Mouse (Mus musculus): ENCODE results near the gene Xlr4a. TPM values are rescaled to one million over a fixed set of nuclear protein-coding genes. Genes with fewer than 3 reads are reported as not detected.

Gene Xlr4a
- polyA plus RNA-seq, 1 experiment = not detected

DNA sequence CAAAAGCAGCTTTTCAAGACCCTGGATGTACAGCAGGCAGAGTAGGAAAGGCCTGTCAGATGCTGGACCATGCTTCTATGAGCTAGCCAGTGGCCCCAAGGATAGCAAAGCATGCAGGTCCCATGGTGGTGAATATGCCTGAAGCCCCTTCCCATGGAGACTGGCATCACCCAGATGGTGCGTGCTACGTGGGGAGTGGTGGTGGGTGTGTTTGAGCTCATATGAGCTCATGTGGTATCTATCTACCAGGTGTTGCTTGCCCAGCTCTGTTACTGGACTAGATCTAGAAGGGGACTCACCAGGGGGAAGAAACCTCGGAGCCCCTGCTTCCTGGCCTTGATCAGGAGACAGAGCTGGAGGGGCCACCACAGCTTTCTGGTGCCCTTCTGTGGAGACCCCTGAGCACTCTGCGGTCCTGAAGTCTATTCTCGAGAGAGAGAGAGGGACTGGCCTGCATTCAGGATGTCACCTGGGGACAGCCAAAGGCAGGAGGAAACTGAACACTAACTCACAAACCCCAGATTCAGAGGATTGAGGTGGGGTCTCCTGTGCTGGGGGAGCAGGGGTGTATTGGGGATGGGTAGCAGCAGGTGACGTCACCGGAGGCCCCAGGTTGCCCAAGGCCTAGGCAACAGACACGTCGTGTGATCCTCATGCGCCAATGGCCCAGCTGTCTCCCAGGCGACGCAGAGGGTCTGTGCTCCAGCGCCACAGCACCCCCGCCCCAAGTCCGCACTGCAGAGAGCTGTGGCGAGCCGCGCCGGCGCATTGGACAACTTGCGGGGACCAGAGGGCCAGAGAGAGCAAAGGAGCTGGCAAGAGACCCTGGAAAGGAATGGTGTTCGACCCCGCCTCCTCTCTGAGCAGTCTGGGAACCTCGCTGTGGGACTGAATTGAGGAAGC is 18.5 kb downstream of the Xlr4a start:
- Histone ChIP-seq H3K9me3 (replicated peaks; ENCODE audit: control insufficient read depth, insufficient read depth, low read length, poor library complexity, severe bottlenecking) (no peaks in the 10 kb centered on the region), H3K4me3 (ENCODE audit: low read depth, low read length) (peak overlapping the region; percentile 36; the same call in 1 of the 2 replicates), H3K9ac (ENCODE audit: low read depth, poor library complexity, severe bottlenecking) (no peak overlapping the region), H3K4me1 (ENCODE audit: control insufficient read depth, insufficient read depth, low read length) (no peaks in the 10 kb centered on the region), H3K27ac (ENCODE audit: insufficient read depth, low read length) (no peak overlapping the region), H3K27me3 (ENCODE audit: control insufficient read depth, insufficient read depth, low read length, poor library complexity, severe bottlenecking) (no peaks in the 10 kb centered on the region), H3K36me3 (ENCODE audit: control insufficient read depth, insufficient read depth, low read length, poor library complexity, severe bottlenecking) (no peaks in the 10 kb centered on the region)
- no peak for TF ChIP-seq EP300 (IDR thresholded peaks at IDR 0.05; ENCODE audit: insufficient read depth, low read depth, low read length)
- TF ChIP-seq CTCF (IDR thresholded peaks at IDR 0.05; ENCODE audit: low read depth, low read length) = no peak
- no peak for TF ChIP-seq POLR2A (IDR thresholded peaks at IDR 0.05; ENCODE audit: insufficient read depth, low read length)

DNA sequence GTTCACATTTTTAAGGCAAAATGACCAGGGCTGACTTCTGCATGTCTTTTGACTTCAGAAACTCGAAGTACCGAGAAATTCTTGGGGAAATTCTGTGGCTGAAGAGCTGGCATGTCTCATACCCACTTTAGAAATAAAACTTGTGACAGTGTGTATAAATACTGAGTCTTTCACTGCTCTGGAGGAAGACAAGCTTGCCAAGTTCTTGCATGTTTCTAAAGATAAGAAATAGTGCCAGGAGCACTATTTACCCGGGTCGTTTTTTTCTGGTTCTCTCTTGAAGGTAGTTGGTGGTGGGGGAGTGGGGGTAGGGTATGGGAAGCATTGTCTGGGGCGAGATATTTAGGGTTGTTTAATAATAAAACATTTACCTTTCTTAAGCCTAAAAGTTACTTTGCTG is 20.0 kb downstream of the Xlr4a start:
- Histone ChIP-seq H3K9ac (ENCODE audit: low read depth, poor library complexity, severe bottlenecking) (no peak overlapping the region), H3K4me3 (ENCODE audit: low read depth, low read length) (no peak overlapping the region), H3K9me3 (replicated peaks; ENCODE audit: control insufficient read depth, insufficient read depth, low read length, poor library complexity, severe bottlenecking) (no peaks in the 10 kb centered on the region), H3K27ac (ENCODE audit: insufficient read depth, low read length) (no peak overlapping the region), H3K4me1 (ENCODE audit: control insufficient read depth, insufficient read depth, low read length) (no peaks in the 10 kb centered on the region), H3K27me3 (ENCODE audit: control insufficient read depth, insufficient read depth, low read length, poor library complexity, severe bottlenecking) (no peaks in the 10 kb centered on the region), H3K36me3 (ENCODE audit: control insufficient read depth, insufficient read depth, low read length, poor library complexity, severe bottlenecking) (no peaks in the 10 kb centered on the region)
- no peak for TF ChIP-seq CTCF (IDR thresholded peaks at IDR 0.05; ENCODE audit: low read depth, low read length)
- no peak for TF ChIP-seq POLR2A (IDR thresholded peaks at IDR 0.05; ENCODE audit: insufficient read depth, low read length)
- TF ChIP-seq EP300 (IDR thresholded peaks at IDR 0.05; ENCODE audit: insufficient read depth, low read depth, low read length) = no peak

DNA sequence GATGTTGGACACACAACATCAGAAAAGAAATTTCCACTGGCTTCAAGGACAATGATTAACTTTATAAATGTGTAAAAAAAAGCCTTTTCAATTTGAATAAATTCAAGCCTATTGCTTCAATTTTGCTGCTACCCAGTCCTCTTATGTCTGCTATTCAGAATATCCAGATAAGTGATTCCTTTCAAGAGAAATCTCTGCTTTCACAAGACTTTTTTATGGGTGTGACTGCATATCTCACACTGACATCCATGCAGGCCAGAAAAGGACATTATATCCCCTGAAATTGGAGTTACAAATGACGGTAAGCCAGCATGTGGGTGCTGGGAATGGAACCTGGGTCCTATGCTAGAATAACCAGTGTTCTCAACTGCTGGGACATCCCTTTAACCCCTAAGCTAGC is 20.8 kb downstream of the Xlr4a start:
- Histone ChIP-seq H3K4me3 (ENCODE audit: low read depth, low read length) (no peak overlapping the region), H3K9me3 (replicated peaks; ENCODE audit: control insufficient read depth, insufficient read depth, low read length, poor library complexity, severe bottlenecking) (no peaks in the 10 kb centered on the region), H3K27me3 (ENCODE audit: control insufficient read depth, insufficient read depth, low read length, poor library complexity, severe bottlenecking) (no peaks in the 10 kb centered on the region), H3K27ac (ENCODE audit: insufficient read depth, low read length) (no peak overlapping the region), H3K9ac (ENCODE audit: low read depth, poor library complexity, severe bottlenecking) (no peak overlapping the region), H3K4me1 (ENCODE audit: control insufficient read depth, insufficient read depth, low read length) (no peaks in the 10 kb centered on the region), H3K36me3 (ENCODE audit: control insufficient read depth, insufficient read depth, low read length, poor library complexity, severe bottlenecking) (no peaks in the 10 kb centered on the region)
- TF ChIP-seq CTCF (IDR thresholded peaks at IDR 0.05; ENCODE audit: low read depth, low read length) = no peak
- no peak for TF ChIP-seq POLR2A (IDR thresholded peaks at IDR 0.05; ENCODE audit: insufficient read depth, low read length)
- no peak for TF ChIP-seq EP300 (IDR thresholded peaks at IDR 0.05; ENCODE audit: insufficient read depth, low read depth, low read length)

GRCm38 (mm10) chrX:73053860-73054563 is 28.3 kb downstream of the Xlr4a start:
- Histone ChIP-seq H3K27me3 (ENCODE audit: control insufficient read depth, insufficient read depth, low read length, poor library complexity, severe bottlenecking) (no peaks in the 10 kb centered on the region), H3K9ac (ENCODE audit: low read depth, poor library complexity, severe bottlenecking) (no peak overlapping the region), H3K4me3 (ENCODE audit: low read depth, low read length) (no peak overlapping the region), H3K4me1 (ENCODE audit: control insufficient read depth, insufficient read depth, low read length) (no peaks in the 10 kb centered on the region), H3K27ac (ENCODE audit: insufficient read depth, low read length) (no peak overlapping the region), H3K36me3 (ENCODE audit: control insufficient read depth, insufficient read depth, low read length, poor library complexity, severe bottlenecking) (no peaks in the 10 kb centered on the region), H3K9me3 (replicated peaks; ENCODE audit: control insufficient read depth, insufficient read depth, low read length, poor library complexity, severe bottlenecking) (peaks cover 2% of the 10 kb centered on the region; the same call in 1 of the 2 replicates)
- TF ChIP-seq EP300 (IDR thresholded peaks at IDR 0.05; ENCODE audit: insufficient read depth, low read depth, low read length) = peak; percentile 64; the same call in 1 of the 2 replicates
- TF ChIP-seq POLR2A (IDR thresholded peaks at IDR 0.05; ENCODE audit: insufficient read depth, low read length) = no peak
- TF ChIP-seq CTCF (IDR thresholded peaks at IDR 0.05; ENCODE audit: low read depth, low read length) = peak; percentile 79

DNA sequence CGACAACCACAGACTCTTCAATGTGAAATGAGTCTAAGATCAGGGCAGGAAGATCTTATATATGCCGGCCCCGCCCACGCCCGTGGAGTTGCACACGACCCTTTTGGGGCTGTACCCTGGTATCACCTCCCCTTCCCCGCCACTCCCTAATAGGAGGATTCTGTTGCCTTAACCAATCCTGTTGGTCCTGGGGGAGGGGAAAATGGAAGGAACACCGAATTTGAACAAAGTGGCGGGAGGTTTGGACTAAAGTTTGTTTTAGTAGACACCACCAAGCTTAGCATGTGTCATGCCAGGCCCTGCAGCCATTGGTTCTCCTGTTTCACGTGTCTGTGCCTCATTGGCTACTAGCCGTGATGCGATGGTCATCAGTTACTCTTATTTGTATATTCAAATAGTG is 42.6 kb downstream of the Xlr4a start:
- Histone ChIP-seq H3K27me3 (ENCODE audit: control insufficient read depth, insufficient read depth, low read length, poor library complexity, severe bottlenecking) (no peaks in the 10 kb centered on the region), H3K27ac (ENCODE audit: insufficient read depth, low read length) (no peak overlapping the region), H3K36me3 (ENCODE audit: control insufficient read depth, insufficient read depth, low read length, poor library complexity, severe bottlenecking) (no peaks in the 10 kb centered on the region), H3K4me1 (ENCODE audit: control insufficient read depth, insufficient read depth, low read length) (no peaks in the 10 kb centered on the region), H3K9me3 (replicated peaks; ENCODE audit: control insufficient read depth, insufficient read depth, low read length, poor library complexity, severe bottlenecking) (no peaks in the 10 kb centered on the region), H3K4me3 (ENCODE audit: low read depth, low read length) (no peak overlapping the region), H3K9ac (ENCODE audit: low read depth, poor library complexity, severe bottlenecking) (no peak overlapping the region)
- TF ChIP-seq CTCF (IDR thresholded peaks at IDR 0.05; ENCODE audit: low read depth, low read length) = no peak
- no peak for TF ChIP-seq EP300 (IDR thresholded peaks at IDR 0.05; ENCODE audit: insufficient read depth, low read depth, low read length)
- TF ChIP-seq POLR2A (IDR thresholded peaks at IDR 0.05; ENCODE audit: insufficient read depth, low read length) = no peak
